Mouse (Mus musculus) CH12.LX (cell line): ENCODE measurements around the gene Dyrk4. TPM values are rescaled to one million over a fixed set of nuclear protein-coding genes. Genes with fewer than 3 reads are reported as not detected.

Experiments
- DNase-seq: peaks from one replicate; pipeline ENCODE4 v3.0.0-alpha.2; 2013; ENCODE audit errors: extremely low read depth
- H3K27ac ChIP-seq: 2 replicates; pipeline ENCODE4 v1.5.1; 2012; ENCODE audit warnings: low read depth, mild to moderate bottlenecking, control low read depth, moderate library complexity; ENCODE audit not compliant: insufficient read depth
- H3K27me3 ChIP-seq: replicated peaks from 2 replicates; pipeline ENCODE3; 2012; ENCODE audit warnings: inconsistent platforms
- H3K36me3 ChIP-seq, 2 experiments: replicated peaks in 1 of 2; 2 replicates each; pipeline versions ENCODE3 to v1.6.1; 2012; ENCODE audit warnings: inconsistent platforms in 1 of 2, low read length in 1 of 2, mild to moderate bottlenecking in 1 of 2, mixed read lengths in 1 of 2, moderate library complexity in 1 of 2; ENCODE audit not compliant: control insufficient read depth in 1 of 2, insufficient read depth in 1 of 2
- H3K4me1 ChIP-seq, 2 experiments: 2 replicates each; pipeline ENCODE4 v1.6.1; 2012; ENCODE audit warnings: inconsistent platforms in 1 of 2, moderate library complexity in 1 of 2; ENCODE audit not compliant: insufficient read depth in 2 of 2, control insufficient read depth in 1 of 2
- H3K4me2 ChIP-seq: 2 replicates; pipeline ENCODE4 v1.6.1; 2012; ENCODE audit warnings: low read depth, mild to moderate bottlenecking, control low read depth; ENCODE audit not compliant: poor library complexity, insufficient read depth, severe bottlenecking
- H3K4me3 ChIP-seq, 3 experiments: fragments of 150-350 bp in 1 of 3; sonication (generic) in 1 of 3; replicated peaks in 1 of 3; 2 replicates each; pipeline versions ENCODE3 to v1.5.1; 2011 to 2012; ENCODE audit warnings: low read depth in 2 of 3, low read length in 2 of 3, mild to moderate bottlenecking in 2 of 3, moderate library complexity in 2 of 3, control low read depth in 1 of 3, improper control_type of control experiment in 1 of 3, inconsistent platforms in 1 of 3, mixed read lengths in 1 of 3; ENCODE audit not compliant: poor library complexity in 1 of 3
- H3K79me2 ChIP-seq: replicated peaks from 2 replicates; pipeline ENCODE4 v1.6.1; 2012; ENCODE audit warnings: mild to moderate bottlenecking, moderate library complexity; ENCODE audit not compliant: control insufficient read depth, poor library complexity, insufficient read depth, severe bottlenecking; ENCODE audit errors: extremely low read depth
- H3K9ac ChIP-seq: 2 replicates; pipeline ENCODE4 v1.6.1; 2012; ENCODE audit warnings: low read depth, mild to moderate bottlenecking, control low read depth, moderate library complexity; ENCODE audit not compliant: insufficient read depth
- H3K9me3 ChIP-seq: replicated peaks from 2 replicates; pipeline ENCODE3; 2012; ENCODE audit warnings: low read length, inconsistent platforms, mixed read lengths
- BHLHE40 ChIP-seq: IDR thresholded peaks from 2 replicates; pipeline ENCODE4 v1.6.1; 2011; ENCODE audit warnings: mild to moderate bottlenecking, low read depth, low read length, improper control_type of control experiment
- CHD1 ChIP-seq: IDR thresholded peaks from 2 replicates; pipeline ENCODE4 v1.6.1; 2012; ENCODE audit warnings: low read depth, low read length, improper control_type of control experiment, inconsistent platforms
- CHD2 ChIP-seq: IDR thresholded peaks from 2 replicates; pipeline ENCODE4 v1.6.1; 2011; ENCODE audit warnings: low read length, improper control_type of control experiment
- E2F4 ChIP-seq: IDR thresholded peaks from 2 replicates; pipeline ENCODE4 v1.6.1; 2011; ENCODE audit warnings: low read depth, low read length, improper control_type of control experiment; ENCODE audit not compliant: insufficient replicate concordance
- ELF1 ChIP-seq: IDR thresholded peaks from 2 replicates; pipeline ENCODE4 v1.6.1; 2014; ENCODE audit warnings: low read depth, mild to moderate bottlenecking, inconsistent platforms, low read length, improper control_type of control experiment
- EP300 ChIP-seq: IDR thresholded peaks from 2 replicates; pipeline ENCODE4 v1.6.1; 2011; ENCODE audit warnings: low read length, improper control_type of control experiment
- ETS1 ChIP-seq: conservative IDR thresholded peaks from 2 replicates; pipeline ENCODE4 v1.6.1; 2012; ENCODE audit warnings: low read depth, mild to moderate bottlenecking, inconsistent platforms, low read length, improper control_type of control experiment, moderate library complexity
- GABPA ChIP-seq: IDR thresholded peaks from 2 replicates; pipeline ENCODE4 v1.6.1; 2012; ENCODE audit warnings: low read depth, low read length, improper control_type of control experiment, inconsistent platforms; ENCODE audit not compliant: insufficient replicate concordance
- HCFC1 ChIP-seq: IDR thresholded peaks from 2 replicates; pipeline ENCODE4 v1.6.1; 2012; ENCODE audit warnings: low read depth, mild to moderate bottlenecking, inconsistent platforms, low read length, improper control_type of control experiment
- IRF4 ChIP-seq: IDR thresholded peaks from 2 replicates; pipeline ENCODE4 v1.6.1; 2014; ENCODE audit warnings: low read depth, mild to moderate bottlenecking, inconsistent platforms, low read length, improper control_type of control experiment
- KAT2A ChIP-seq: IDR thresholded peaks from 2 replicates; pipeline ENCODE4 v1.6.1; 2012; ENCODE audit warnings: low read length, improper control_type of control experiment, inconsistent platforms; ENCODE audit not compliant: insufficient replicate concordance
- MAZ ChIP-seq: IDR thresholded peaks from 2 replicates; pipeline ENCODE4 v1.6.1; 2012; ENCODE audit warnings: low read depth, mild to moderate bottlenecking, inconsistent platforms, low read length, improper control_type of control experiment, moderate library complexity
- MEF2A ChIP-seq: IDR thresholded peaks from 2 replicates; pipeline ENCODE4 v1.6.1; 2014; ENCODE audit warnings: low read depth, mild to moderate bottlenecking, inconsistent platforms, low read length, improper control_type of control experiment, borderline replicate concordance
- MXI1 ChIP-seq: IDR thresholded peaks from 2 replicates; pipeline ENCODE4 v1.6.1; 2011; ENCODE audit warnings: mild to moderate bottlenecking, low read depth, low read length, improper control_type of control experiment
- MYC ChIP-seq: IDR thresholded peaks from 2 replicates; pipeline ENCODE4 v1.6.1; 2011; ENCODE audit warnings: low read depth, mild to moderate bottlenecking, improper control_type of control experiment, low read length
- NELFE ChIP-seq: IDR thresholded peaks from 2 replicates; pipeline ENCODE4 v1.6.1; 2011; ENCODE audit warnings: low read depth, low read length, improper control_type of control experiment
- NRF1 ChIP-seq: IDR thresholded peaks from 2 replicates; pipeline ENCODE4 v1.6.1; 2014; ENCODE audit warnings: low read depth, mild to moderate bottlenecking, inconsistent platforms, low read length, improper control_type of control experiment, moderate library complexity
- POLR2A ChIP-seq: IDR thresholded peaks from 2 replicates; pipeline ENCODE4 v1.6.1; 2011; ENCODE audit warnings: low read depth, mild to moderate bottlenecking, improper control_type of control experiment, low read length
- POLR2AphosphoS2 ChIP-seq: IDR thresholded peaks from 2 replicates; pipeline ENCODE4 v1.6.1; 2011; ENCODE audit warnings: low read depth, low read length, improper control_type of control experiment
- SIN3A ChIP-seq: IDR thresholded peaks from 2 replicates; pipeline ENCODE4 v1.6.1; 2012; ENCODE audit warnings: low read length, improper control_type of control experiment, inconsistent platforms
- SMC3 ChIP-seq: IDR thresholded peaks from 2 replicates; pipeline ENCODE4 v1.6.1; 2011; ENCODE audit warnings: low read depth, low read length, improper control_type of control experiment
- TBP ChIP-seq: conservative IDR thresholded peaks from 2 replicates; pipeline ENCODE4 v1.6.1; 2011; ENCODE audit warnings: low read depth, low read length, improper control_type of control experiment
- TCF12 ChIP-seq: IDR thresholded peaks from 2 replicates; pipeline ENCODE4 v1.6.1; 2014; ENCODE audit warnings: low read depth, mild to moderate bottlenecking, inconsistent platforms, low read length, improper control_type of control experiment
- UBTF ChIP-seq: IDR thresholded peaks from 2 replicates; pipeline ENCODE4 v1.6.1; 2012; ENCODE audit warnings: low read depth, mild to moderate bottlenecking, inconsistent platforms, low read length, improper control_type of control experiment, moderate library complexity
- USF2 ChIP-seq: conservative IDR thresholded peaks from 2 replicates; pipeline ENCODE4 v1.6.1; 2011; ENCODE audit warnings: low read depth, low read length, improper control_type of control experiment
- ZC3H11A ChIP-seq: IDR thresholded peaks from 2 replicates; pipeline ENCODE4 v1.6.1; 2012; ENCODE audit warnings: low read depth, mild to moderate bottlenecking, inconsistent platforms, low read length, improper control_type of control experiment
- ZMIZ1 ChIP-seq: IDR thresholded peaks from 2 replicates; pipeline ENCODE4 v1.6.1; 2012; ENCODE audit warnings: low read depth, mild to moderate bottlenecking, inconsistent platforms, low read length, improper control_type of control experiment
- ZNF384 ChIP-seq: IDR thresholded peaks from 2 replicates; pipeline ENCODE4 v1.6.1; 2012; ENCODE audit warnings: low read depth, low read length, improper control_type of control experiment, inconsistent platforms
- dilution Hi-C: fragments of 300-500 bp; cut with MboI; formaldehyde crosslinking; loops from 2 replicates; pipeline ENCODE4 v1.14.3; 2020; ENCODE audit warnings: low sequenced_read_pairs; ENCODE audit not compliant: extremely low pct_unique_long_range_greater_than_20kb, extremely low pct_ligation_motif_present
- in situ Hi-C: fragments of 300-500 bp; cut with MboI; formaldehyde crosslinking; loops from 3 replicates; pipeline ENCODE4 v1.14.3; 2019; ENCODE audit warnings: low sequenced_read_pairs, low pct_ligation_motif_present, low pct_unique_long_range_greater_than_20kb, mixed read lengths
- polyA plus RNA-seq: library from polyadenylated mRNA; unstranded; fragments of >175 nt; gene quantifications from 2 replicates; pipeline ENCODE4 v1.2.1, GENCODE M21; 2012; ENCODE audit warnings: low read depth; ENCODE audit not compliant: insufficient read length
- total RNA-seq, 2 experiments: library from RNA; depleted of rRNA; stranded (reverse); fragments of 300-350 nt in 1 of 2; fragments of >200 nt in 1 of 2; gene quantifications; 2 replicates each; pipeline ENCODE4 v1.2.3; 2012 to 2014

Dyrk4 gene
- total and polyA plus RNA-seq, 3 experiments = 7.8 to 30.0 (median 13.1) TPM

DNA sequence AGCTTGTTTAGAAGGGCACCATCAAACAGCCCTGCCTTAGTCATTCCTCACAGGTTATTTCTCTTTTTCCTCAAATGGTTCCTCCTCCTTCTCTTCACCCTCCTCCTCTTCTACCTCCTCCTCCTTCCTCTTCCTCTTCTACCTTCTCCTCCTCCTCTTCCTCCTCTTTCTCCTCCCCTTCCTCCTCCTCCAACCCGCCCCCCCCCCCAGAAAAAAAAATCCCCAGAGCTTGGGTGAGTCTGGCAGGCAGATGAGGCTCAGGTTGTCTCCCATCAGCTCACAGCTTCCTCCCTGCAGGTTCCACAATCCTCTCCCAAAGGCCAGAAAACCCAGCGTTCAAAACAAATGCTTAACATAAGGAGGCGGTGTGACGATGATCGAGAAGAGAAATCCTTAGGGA, 14.3 kb downstream of the Dyrk4 start:
- Histone ChIP-seq H3K79me2 (0 out of 2 replicates have a peak, but pooled peaks cover 4% of the 10 kb centered on the region), H3K27ac (peak overlapping the region; percentile 72), H3K36me3 (no peaks in the 10 kb centered on the region), H3K4me2 (peak overlapping the region; percentile 80), H3K27me3 (no peaks in the 10 kb centered on the region), H3K9me3 (no peaks in the 10 kb centered on the region), H3K9ac (peak overlapping the region; percentile 81), H3K4me1 (peaks cover 12 to 34% of the 10 kb centered on the region in 2 experiments; a peak in 3 of 4 replicates), H3K4me3 (peak overlapping the region; percentile 59 to 81 (median 74))
- peak; percentile 72 for DNase-seq
- TF ChIP-seq ZC3H11A = no peak
- TF ChIP-seq MEF2A = peak; percentile 13; the same call in 1 of the 2 replicates
- peak; percentile 35; the same call in 1 of the 2 replicates for TF ChIP-seq CHD1
- TF ChIP-seq MYC = no peak
- TF ChIP-seq ELF1 = peak; percentile 73
- 0 out of 2 replicates have a peak, but pooled peaks have one; percentile 45 for TF ChIP-seq POLR2AphosphoS2
- no peak for TF ChIP-seq UBTF
- no peak for TF ChIP-seq IRF4
- TF ChIP-seq SMC3 = no peak
- no peak for TF ChIP-seq KAT2A
- TF ChIP-seq HCFC1 = peak; percentile 56
- TF ChIP-seq CHD2 = no peak
- no peak for TF ChIP-seq ETS1
- TF ChIP-seq SIN3A = 0 out of 2 replicates have a peak, but pooled peaks have one; percentile 52
- peak; percentile 89 for TF ChIP-seq MAZ
- TF ChIP-seq MXI1 = peak; percentile 23; the same call in 1 of the 2 replicates
- no peak for TF ChIP-seq NRF1
- no peak for TF ChIP-seq BHLHE40
- no peak for TF ChIP-seq USF2
- TF ChIP-seq ZMIZ1 = no peak; the same call in 1 of the 2 replicates
- TF ChIP-seq POLR2A = peak; percentile 67
- TF ChIP-seq NELFE = peak; percentile 80
- peak; percentile 80 for TF ChIP-seq ZNF384
- TF ChIP-seq TCF12 = 0 out of 2 replicates have a peak, but pooled peaks have one; percentile 33
- no peak; the same call in 1 of the 2 replicates for TF ChIP-seq TBP
- TF ChIP-seq GABPA = no peak
- peak; percentile 5; the same call in 1 of the 2 replicates for TF ChIP-seq EP300
- TF ChIP-seq E2F4 = no peak
- dilution Hi-C loops = no loop called here
- in situ Hi-C loops = no loop called here
